Mouse (Mus musculus) ovary, adult 18-20 months (tissue): ENCODE measurements around the gene Prok2.

Experiments
- DNase-seq: peaks from one replicate; pipeline ENCODE4 v3.0.0; 2022; ENCODE audit warnings: low spot score, mixed read lengths

Prok2 gene

GRCm38 (mm10) chr6:99692916-99693841 is 33.0 kb downstream of the Prok2 start:
- DNase-seq = no peak

GRCm38 (mm10) chr6:99692206-99692915 is 33.8 kb downstream of the Prok2 start, which contains the start of gene Gpr27:
TSS of gene Gpr27 (plus strand) at chr6:99692679.
- no peak for DNase-seq

DNA sequence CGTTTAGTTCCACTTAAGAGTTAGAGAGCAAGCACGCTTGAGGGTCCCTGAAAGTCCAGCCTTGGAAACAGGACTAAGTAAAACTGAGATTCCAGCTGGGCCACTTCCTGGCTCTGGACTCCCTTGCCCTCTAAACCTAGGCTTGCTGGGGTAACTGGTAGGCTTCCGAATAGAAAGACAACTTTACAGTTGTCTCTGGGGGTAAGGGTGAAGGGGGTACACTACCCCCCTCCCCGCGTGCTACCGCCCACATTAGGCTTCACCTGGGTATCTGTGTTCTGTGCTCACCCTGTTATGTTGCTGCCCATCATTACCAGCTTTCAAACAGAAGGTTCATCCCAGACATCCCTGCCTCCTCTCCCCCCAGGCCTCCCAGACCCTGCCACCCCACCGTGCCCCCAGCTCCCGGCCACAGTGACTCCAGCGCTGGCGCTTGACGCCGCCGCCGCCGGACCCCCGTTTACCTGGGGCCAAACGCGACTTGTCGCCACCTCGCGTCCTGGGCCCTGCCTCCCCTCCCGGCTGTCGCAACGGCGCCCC is 34.5 kb downstream of the Prok2 start:
- DNase-seq = no peak

GRCm38 (mm10) chr6:99688513-99688912 is 37.7 kb downstream of the Prok2 start:
- no peak for DNase-seq

DNA sequence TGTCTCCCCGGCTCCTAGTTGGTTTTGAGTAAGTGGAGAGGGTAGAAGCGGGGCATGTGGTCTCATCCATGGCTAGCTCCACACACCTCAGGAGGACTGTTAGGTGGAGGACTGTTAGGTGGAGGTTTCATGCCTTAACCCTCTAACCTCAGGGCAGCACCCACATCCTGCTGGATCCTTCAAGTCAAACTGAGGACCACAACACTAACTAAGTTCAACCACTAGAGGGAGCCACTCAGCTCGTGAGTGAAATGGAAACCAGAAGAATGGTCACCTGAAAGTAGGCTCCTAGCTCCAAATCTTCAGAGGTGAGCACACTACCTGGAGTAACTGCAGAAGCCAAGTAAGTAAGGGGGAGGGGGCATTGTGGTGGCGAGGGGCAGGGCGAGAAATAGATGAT is 41.3 kb downstream of the Prok2 start:
- no peak for DNase-seq

DNA sequence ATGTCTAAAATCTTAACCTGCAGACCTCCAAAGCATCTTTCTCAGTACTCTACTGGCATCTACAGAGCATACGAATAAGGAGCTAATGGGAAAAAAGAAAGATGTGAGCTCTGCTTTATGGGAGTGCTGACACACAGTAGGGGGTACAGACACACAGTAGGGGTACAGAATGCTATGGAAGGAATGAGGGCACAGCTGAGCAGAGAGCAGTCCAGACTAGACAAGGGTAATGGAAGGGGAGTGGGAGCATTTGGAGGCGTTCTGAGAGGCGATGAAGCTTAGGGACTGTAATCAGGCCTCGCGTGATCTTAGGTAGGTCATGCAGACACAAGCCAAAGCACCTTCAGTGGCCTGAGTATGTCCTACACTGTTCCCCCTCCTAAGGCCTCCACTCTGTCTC is 42.2 kb downstream of the Prok2 start:
- DNase-seq = no peak

GRCm38 (mm10) chr6:99678108-99678507 is 48.1 kb downstream of the Prok2 start:
- no peak for DNase-seq

DNA sequence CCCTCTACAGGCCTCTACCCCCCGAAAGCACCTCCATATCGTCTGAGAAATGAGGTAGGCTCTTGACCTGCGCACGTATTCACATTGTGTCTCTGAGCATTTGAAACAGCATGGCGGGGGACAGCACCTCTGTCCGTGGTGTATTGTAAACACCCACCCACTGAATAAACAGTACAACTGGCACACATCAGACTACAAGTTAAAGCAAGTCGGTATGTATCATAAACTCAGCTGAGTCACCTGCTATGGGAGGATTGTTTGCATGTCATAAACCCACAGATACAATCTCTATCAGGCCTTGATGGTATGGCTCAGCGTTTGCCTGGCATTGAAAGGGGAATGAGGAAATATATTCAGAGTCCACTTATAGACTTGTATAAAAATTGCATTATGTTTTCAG is 48.9 kb downstream of the Prok2 start:
- DNase-seq = no peak

DNA sequence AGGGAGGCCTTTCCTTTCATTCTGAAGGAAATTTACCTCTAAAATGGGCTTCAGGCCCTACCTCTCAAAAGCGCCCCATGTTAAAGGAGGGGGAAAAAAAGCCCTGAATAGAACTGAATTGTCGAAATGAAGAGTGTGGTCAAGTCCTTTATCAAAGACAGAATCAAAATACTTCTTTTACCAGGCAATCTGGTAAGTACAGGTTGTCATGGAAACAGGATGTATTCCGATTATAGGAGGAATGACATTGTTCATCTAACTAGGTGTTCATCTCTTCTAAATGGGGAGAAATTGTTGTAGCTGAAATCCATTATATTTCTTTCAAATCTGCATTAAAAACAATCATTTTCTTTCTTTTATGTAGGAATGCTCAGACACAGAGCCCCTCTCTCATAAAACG is 51.7 kb downstream of the Prok2 start:
- no peak for DNase-seq

- DNase-seq = no peak
Measured at GRCm38 (mm10) chr6:99671768-99672167, 54.4 kb downstream of the Prok2 start.

DNA sequence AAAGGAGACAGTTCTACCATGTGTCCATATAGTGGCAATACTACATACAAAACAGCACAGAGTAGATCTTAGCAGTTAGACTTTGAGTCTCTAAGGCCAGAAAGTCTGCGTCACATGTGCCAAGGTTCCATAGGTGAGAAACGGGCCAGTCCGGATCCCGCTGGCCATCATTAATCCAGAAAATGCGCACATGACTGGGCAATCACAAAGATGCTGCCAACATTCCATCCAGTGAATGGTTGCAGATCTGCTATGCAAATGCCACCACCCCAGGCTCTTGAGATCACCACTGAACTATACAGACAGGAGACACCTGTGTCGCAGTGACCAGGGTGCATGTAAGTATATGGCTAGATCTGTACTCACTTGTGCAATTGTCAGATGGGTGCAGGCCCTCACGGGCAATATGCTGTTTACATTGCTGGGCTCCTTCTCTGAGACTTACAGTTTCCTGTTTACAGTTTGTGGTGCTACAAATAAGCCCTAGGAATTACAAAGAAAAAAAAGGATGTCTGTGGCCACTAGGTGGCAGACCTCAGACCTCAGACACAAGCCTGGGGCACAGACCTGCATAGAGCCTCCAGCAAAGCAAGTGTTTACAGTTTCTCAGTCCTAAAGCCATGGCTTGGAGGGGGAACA is 55.6 kb downstream of the Prok2 start:
- no peak for DNase-seq

DNA sequence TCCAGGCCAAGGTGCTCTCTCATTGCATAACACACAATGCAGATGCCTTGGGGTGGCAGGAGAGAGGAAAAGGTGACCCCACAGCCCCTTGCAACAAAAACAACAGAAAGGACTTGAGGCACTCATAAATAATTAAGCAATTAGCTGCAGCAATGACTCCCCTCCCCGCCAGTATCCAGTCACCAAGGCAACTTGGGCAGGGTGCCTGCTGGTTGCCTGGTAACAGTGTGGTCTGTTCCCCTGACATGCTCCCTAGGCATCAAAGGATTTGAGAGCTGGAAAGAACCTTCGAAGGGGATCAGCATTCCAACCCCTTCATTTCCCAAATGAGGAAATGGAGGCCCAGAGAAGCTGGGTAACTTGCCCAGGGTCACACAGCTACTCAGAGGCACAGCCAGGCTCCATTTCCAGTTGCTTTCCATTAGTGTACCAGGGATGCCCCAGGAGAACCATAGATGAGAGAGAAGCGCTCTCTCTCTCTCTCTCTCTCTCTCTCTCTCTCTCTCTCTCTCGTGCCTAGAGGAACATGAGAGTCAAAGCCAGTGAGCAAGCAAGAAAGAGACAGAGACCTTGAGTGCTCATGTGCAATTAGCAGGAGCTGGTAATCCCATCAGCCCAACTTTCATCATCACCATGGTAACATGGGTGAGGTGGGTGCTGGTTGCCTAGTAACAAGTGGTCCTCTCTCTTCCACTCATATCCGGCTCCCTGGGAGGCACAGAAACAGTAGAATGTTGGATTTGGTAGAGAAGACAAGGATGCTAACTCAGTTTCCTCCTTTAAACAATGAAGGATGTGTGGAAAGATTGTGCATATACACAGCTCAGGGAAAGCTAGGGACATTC is 56.5 kb downstream of the Prok2 start:
- no peak for DNase-seq

DNA sequence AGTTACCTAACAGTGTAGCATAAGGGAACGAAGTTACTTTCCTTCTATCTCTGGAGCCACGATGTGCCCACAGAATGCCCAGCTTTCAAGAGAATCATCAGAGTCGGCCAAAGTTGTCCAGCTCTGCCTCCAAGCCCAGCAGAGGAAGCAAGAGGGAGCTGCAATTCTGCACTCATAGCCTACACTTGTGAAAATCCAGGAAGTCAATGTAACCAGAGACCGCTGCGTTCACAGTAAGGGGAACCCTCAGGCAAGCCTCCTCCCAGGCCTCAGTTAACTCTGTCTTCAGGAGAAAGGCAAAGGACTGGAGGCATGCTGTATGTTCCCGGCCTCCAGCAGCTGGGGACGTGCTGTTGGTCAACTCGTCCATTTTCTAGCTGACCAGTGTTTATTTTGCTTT is 58.9 kb downstream of the Prok2 start:
- no peak for DNase-seq

DNA sequence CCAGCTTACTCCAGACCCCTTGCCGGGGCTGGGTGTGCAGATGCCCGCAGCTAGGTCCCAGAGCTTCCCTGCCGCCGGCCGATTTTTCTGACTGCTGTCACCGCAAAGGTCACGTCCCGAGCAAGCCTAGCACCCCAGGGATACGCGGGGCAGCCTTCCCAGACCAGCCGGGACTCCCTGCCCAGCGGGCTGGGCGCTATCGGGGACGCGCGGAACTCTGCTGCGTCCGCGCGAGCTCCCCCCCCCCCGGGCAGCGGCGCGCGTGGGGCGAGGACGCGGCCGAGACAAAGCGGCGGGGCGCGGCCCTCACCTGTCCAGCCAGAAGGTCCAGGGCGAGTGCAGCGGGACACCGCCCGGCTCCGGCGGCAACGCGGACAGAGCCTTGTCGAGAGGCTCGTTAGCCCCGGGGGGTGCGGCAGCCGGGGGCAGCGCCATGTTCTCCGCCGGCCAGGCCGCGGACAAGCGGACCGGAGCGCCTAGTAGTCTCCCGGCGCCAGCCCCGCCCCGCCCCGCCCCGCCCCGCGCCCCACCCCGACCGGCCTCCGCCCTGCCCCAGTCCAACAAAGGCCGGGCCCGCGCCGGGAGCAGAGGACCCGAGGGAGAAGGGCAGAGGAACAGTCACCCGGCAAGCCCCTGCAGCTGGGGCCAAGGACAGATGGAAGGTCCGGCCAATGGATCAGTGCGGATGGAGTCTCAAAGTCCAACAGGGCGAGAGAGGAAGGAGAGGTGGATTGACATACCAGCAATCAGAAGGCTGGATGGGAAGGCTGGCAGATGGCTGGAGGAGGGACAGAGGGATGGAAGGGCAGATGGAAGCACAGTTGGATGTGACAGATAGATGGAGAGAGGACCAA is 59.6 kb downstream of the Prok2 start, which contains the start of the genes Eif4e3 and Gm20696:
Eif4e3 (minus strand) TSS at position 454 of the 854 bp plus-strand sequence.
Gm20696 (minus strand) TSS at position 480 of the 854 bp plus-strand sequence.
- peak; percentile 18 for DNase-seq

DNA sequence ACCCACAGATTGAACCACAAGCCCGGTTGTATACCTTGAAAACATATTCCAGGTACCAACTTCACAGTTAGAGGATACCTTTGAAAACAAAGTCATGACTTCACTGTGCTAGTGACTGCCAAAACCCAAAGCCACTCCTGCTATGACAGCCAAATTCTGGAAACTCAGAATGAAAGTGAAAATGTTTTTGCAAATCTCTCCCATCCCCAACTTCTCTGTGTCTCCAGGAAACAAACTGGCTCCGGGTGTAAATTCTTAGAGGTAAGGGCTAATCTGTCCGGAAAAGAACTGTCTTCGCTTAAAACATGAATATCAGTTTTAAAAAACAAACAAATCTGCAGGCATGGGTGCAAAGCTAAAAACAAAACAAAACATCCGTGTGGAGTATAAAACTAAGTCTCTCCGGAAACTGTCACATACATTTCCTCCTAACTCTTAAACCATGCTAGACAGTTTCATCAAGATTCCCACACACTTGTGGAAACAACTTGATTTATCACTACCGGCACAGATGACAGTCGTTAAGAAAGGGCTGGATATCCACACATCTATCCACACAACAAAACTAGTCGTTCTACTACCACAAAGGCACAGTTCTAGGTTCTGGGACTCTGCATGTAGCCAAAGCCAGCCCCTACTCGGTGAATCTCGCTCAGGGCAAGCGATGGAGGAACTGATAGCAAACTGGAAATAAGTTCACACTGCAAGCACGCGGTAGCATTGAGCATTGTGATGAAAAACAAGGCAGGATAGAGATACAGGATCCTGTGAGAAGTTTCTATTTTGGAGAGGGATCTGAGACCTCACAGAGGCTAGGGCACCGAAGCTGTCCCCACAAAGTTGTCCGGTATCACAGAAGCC is 60.5 kb downstream of the Prok2 start:
- DNase-seq = no peak

- DNase-seq = no peak
Measured at GRCm38 (mm10) chr6:99663232-99663631, 63.0 kb downstream of the Prok2 start.
